Mouse (Mus musculus) bone marrow macrophage, adult 2 months (primary cell): Measurements from ENCODE around the gene Dntt.

ENCODE experiments used
- CTCF ChIP-seq: IDR thresholded peaks from 2 replicates; pipeline ENCODE4 v1.5.1; 2012; ENCODE audit warnings: low read depth, mild to moderate bottlenecking, low read length, moderate library complexity
- POLR2A ChIP-seq: IDR thresholded peaks from 2 replicates; pipeline ENCODE4 v1.6.1; 2012; ENCODE audit warnings: mild to moderate bottlenecking, low read depth, low read length, borderline replicate concordance

- TF ChIP-seq POLR2A: no peak
- TF ChIP-seq CTCF: no peak
These were observed 20.2 kb upstream of the Dntt start for GRCm38 (mm10) chr19:41008674-41009395.
